Mouse (Mus musculus) inflammation-experienced regulatory T-cells, adult 6 months (primary cell): Measurements from ENCODE around the gene Srek1ip1. TPM values are rescaled to one million over a fixed set of nuclear protein-coding genes. Genes with fewer than 3 reads are reported as not detected.

Experiments
- ATAC-seq: one replicate; pipeline ENCODE4 v1.8.0; 2017
- polyA plus RNA-seq, 3 experiments: library from polyadenylated mRNA; unstranded; fragments of 100-300 nt; shearing (Covaris generic); gene quantifications; one replicate each; pipeline ENCODE4 v1.2.1; 2017

The Srek1ip1 gene
- 10 to 100 TPM; 10.8 to 17.0 (median 14.7) TPM for polyA plus RNA-seq

DNA sequence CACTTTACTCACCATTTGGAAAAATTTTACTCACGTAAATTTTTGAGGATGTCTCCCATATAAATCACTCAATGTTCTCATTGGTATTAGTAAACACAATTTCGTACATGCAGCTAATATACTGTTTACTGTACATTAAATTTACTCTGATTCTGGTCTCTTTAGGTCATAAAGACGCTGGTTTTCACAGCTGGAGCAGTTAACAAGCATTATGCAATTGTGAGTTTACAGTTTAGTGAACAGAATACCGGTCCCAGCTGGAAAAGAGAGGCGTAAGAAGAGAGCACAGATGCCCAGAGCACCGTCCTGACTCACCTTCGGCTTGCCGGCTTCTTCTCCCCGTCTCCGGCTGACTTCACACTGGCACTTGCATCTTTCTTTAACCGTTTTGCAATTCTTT lies at the start of gene Srek1ip1:
TSS of gene Srek1ip1 (plus strand) at position 301 of the 400 bp plus-strand sequence.
- no peak for ATAC-seq

DNA sequence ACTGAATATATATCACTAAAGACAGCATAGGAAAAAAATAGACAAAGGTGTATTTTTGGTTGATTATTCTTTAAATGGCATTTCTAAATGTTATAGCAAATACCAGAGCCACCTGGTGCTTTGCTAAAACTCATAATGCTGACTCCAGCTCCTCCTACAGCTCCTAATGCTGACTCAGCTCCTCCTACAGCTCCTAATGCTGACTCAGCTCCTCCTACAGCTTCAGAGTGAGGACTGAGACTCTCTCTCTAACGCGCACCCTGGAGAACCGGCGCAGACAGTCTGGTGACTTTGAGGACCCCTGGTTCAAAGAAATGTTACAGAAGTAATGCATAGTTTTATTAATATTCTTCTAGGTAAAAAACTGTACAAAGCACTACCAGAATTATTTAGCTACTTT lies 49.4 kb upstream of the Srek1ip1 start:
- ATAC-seq: no peak

DNA sequence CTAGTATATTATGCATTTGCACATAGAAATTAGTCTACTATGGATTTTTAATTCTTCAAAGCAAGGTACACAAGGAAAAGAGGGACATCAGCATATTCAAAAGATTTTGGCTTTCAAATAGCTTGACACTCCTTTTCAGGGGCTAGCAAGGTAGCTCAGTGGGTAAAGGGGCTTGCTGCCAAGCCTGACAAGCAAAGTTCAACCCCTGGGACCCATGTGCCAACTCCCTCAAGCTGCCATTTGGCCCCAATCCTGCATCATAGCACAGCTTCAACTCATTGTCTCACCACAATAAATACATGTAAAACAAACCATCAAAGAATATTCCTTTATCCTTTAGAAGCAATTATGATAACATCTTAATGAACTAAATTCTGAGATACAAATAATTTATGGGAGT lies 45.3 kb upstream of the Srek1ip1 start:
- no peak for ATAC-seq

GRCm38 (mm10) chr13:104759381-104759780 lies 32.9 kb upstream of the Srek1ip1 start:
- no peak for ATAC-seq

GRCm38 (mm10) chr13:104762401-104762800 lies 29.9 kb upstream of the Srek1ip1 start:
- no peak for ATAC-seq

DNA sequence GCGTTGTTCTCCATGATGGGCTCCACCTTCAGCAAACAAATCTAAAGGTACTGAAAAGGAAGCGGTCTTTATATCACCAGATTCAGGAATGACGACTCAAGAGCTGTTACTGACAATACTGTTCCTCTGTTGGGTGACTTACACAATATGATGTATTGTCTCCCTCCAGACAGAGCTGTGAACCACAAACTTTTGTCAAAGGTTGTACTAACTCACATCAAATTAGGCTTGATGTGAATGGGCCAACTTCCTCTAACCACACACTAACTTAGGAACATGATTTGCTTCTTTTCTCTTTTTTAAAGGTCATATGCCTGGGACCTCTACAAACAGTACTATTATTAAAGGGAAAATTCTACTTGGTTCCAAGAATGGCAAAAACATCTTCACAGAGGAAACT lies 29.1 kb upstream of the Srek1ip1 start:
- peak; percentile 63 for ATAC-seq

DNA sequence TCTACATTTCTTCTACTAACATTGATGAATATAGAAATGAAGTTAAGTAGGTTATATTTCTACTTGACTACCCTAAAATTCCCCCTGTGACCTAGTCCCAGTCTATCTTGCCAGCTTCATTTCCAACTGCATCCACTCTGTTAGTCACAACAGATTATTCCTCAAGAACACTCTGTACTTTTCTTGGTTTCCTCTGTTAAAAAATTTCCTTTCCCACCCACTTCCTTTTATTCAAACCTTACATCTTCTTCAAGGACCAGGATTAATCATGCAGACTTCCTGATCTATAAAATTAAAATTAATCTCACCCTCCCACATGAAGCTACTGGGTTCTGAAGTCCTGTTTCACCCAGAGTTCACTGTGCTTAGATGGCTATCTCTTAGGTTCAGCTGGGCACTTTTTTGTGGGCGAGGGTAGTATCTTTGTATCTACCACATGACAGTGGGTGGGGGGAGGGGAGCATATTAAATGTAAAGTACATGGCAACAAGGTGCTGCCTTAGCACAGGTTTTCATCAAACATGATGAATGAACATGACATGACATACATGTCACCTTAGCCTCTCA lies 13.1 kb upstream of the Srek1ip1 start:
- peak; percentile 72 for ATAC-seq

DNA sequence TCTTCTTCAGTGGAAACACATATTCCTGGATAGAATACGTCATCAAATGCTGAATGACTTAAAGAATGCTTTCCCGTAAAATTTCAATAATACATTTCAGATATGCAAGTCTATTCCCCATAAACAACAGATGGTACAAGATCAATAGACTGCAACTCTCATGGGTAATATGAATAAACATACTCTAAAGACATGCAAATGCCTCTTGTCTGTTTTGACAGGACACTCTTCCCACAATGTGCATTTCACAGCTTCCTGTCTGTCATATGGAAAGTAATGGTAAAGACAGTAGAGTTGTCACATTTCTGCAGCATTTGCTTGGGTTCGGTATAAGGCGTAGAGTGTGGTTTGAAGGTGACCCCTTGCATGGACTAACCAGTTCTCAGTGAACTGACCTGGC lies 5.0 kb upstream of the Srek1ip1 start:
- ATAC-seq: no peak

- ATAC-seq: peak; percentile 89
Measured at GRCm38 (mm10) chr13:104789663-104790062, 2.6 kb upstream of the Srek1ip1 start.

- no peak for ATAC-seq
Measured at GRCm38 (mm10) chr13:104794421-104794820, 2.1 kb downstream of the Srek1ip1 start.

DNA sequence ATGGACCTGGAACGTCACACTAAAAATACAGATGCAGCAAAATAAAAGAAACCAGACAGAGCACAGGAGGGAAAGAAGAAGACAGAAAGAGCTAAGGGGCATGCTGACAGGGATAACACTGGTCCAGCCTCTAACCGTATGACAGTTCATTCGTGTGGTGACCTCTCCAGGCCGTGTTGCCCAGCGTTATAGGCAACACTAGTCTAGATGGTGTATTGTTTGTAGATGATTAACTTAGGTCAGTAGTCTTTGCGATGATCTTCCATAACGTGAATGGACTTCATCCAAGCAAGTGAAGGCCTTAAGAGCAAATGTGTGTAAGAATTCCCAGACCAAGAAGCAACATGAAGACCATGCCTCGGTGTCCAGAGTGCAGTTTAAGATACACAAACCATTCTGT lies 6.8 kb downstream of the Srek1ip1 start:
- ATAC-seq: no peak

DNA sequence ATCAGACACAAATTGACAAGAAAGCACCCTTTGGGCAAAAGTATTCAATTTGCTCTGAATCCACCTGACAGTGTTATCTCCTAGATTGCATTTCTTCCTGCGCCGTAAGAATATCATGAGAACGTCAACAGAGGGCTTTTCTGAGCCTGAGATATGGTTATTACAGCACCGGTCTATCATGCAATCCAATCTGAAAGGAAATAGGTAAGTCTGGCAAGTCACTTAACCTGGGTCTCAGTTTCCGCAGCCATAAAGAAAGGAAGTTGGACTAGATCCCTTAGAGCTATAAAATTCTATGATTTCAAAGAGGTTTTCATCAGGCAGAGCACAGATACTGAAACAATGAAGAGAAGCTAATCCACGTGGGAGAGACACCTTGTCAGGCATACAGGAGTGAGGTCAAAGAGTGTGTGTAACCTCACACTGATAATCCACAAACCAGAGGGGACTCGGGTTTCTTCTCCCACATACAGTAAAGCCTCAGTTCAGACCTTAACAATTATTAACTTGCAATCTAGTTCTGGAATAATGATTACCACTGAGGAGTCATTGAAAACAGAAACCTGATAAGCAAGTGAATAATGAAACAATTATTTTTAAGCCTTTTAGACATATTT lies 7.4 kb downstream of the Srek1ip1 start:
- no peak for ATAC-seq

GRCm38 (mm10) chr13:104805681-104806080 lies 13.4 kb downstream of the Srek1ip1 start:
- peak; percentile 58 for ATAC-seq

DNA sequence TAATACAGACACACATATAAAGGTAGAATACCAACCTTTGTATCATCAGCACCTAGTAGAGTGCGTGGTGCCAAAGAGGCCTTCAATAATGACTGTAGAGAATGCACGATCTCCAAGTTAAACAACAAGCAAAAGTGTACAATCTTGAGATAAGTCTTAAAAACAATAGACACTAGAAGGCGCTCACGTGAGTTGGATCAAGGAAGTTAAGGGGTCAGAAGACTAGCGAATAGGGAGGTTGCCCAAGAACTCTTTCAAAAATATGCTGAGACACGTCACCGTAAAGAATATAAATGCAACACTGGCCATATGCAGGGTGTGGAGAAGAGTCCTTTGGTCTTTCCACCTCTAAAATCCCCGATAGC lies 24.0 kb downstream of the Srek1ip1 start:
- ATAC-seq: no peak

DNA sequence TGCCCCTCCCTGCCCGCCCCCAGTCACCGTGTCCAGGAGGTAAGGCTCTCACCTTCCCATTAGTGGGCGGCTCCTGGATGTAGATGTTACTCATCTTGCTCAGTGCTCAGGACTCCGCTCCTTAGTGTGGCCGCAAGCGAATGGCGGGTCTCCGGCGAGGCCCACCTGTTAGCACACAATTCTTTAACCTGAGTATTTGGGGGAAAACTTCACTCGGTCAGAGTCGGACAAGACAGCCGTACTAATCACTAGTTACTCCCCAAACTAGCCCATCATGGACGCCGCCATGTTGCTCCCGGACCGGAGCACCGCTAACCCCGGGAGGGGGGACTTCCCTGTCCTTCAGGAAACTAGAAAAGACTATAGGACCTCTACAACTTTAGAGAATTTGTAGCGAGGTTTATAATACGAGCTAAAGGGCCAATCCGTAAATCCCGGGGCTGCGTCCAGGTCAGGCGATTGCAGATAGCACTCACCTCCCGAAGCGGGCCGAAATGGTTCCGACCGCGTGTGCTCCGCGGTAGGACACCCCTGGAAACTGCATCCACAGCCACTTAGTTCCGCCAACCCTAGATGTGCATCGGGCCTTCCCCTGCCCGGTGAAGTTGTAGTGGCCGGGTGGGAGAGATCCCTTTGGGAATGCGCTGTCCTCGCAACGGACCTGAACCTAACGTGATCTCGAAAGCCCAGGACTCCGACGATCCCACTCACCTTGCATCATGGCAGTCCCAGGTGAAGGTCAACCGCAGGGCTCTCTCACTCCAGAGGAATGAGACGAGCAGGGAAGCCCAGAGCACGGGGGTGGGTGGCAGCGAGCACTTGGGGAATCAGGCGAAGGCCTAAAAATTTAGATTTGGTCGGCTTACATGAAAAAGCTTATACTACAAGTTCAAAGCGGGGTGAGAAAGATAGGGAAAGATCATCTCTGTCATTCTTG lies 24.6 kb downstream of the Srek1ip1 start, which contains the start of gene Cwc27:
TSS of gene Cwc27 (minus strand) at position 508 of the 937 bp plus-strand sequence.
- peak; percentile 91 for ATAC-seq

DNA sequence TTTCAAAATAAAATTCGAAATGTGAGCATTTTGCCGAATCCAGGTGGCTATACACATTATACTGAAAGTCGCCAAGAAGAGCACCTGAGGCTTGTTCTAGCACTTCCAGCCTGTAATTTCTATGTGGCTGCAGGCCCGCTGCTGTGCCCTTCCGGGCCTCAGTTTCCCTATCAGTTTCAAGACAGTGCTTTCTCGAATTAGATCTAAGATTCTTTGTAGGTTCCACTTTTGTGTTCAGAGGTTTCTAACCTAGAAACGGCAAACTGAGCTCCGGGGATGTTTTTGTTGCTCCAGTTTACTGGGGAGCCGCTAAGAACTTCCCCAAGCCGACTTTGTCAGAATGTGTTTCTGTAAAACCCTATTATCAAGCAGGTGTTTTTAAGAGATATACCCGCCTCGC lies 25.4 kb downstream of the Srek1ip1 start:
- ATAC-seq: no peak

DNA sequence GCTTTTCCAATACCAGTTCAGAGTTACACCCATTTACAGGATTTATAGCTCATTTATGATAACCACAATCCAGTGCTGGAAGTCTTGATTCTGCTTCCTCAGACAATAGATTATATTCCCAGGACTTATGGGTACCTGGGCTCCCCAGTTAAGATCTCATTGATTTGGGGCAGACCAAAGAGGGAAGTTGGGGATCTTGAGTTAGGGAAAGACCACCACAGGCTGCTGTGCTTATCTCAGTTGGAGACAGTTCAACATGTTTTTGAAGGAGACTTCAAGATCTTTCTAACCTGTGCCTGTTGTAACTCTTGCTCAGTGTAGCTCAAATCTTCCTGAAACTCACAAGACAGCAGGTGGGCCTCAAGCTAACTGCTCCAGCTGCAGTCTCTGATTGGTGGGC lies 28.9 kb downstream of the Srek1ip1 start:
- no peak for ATAC-seq

DNA sequence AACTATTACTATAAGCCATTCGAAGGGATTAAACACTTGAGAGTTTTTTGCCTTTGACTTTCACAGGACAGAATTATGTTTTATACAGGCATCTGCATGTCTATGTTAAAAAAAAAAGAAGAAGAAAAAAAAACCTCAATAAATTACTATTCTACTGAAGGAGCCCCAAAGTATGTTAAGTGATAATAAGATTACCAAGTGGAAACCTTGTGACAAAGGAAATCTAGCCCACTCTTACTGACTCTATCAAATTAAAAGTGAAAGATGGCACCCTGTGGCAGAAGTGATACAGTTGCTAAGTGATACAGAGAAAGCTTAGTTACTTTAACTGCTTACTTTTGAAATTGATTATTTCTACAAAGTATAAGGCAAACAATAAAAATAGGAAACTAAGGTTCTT lies 29.6 kb downstream of the Srek1ip1 start:
- ATAC-seq: no peak

- no peak for ATAC-seq
Measured at GRCm38 (mm10) chr13:104822411-104822838, 30.1 kb downstream of the Srek1ip1 start.

DNA sequence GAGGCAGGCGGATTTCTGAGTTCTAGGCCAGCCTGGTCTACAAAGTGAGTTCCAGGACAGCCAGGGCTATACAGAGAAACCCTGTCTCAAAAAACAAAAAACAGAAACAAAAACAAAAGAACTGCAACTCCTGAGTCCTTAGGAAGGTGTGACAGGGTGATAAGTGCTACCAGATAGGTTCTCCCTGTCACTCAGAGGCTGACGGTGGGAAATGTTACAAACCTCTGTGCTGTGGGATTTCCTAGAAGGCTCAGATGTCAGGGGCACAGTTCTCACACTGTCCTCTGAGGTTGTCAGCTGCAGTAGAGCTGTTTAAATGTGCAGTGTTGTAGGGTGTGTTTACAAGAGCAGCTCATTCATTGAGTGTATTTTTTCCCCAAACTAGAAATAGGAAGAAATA lies 33.2 kb downstream of the Srek1ip1 start:
- ATAC-seq: no peak

DNA sequence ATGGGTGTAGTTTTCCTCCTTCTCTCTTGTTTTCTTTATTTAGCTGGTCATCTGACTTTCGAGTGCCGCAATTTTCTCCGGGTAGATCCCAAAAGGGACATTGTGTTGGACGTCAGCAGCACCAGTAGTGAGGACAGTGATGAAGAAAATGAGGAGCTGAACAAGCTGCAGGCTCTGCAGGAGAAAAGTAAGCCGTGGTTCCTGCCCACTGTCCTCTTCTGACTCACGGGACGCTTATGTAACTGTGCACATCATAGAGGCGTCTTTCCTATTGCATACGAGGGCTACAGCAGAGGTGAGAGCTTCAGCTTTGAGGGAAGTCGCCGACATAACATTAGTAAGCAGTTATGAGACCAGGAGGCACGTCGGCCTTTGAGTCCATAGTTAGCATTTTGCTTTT lies 40.5 kb downstream of the Srek1ip1 start:
- ATAC-seq: no peak

DNA sequence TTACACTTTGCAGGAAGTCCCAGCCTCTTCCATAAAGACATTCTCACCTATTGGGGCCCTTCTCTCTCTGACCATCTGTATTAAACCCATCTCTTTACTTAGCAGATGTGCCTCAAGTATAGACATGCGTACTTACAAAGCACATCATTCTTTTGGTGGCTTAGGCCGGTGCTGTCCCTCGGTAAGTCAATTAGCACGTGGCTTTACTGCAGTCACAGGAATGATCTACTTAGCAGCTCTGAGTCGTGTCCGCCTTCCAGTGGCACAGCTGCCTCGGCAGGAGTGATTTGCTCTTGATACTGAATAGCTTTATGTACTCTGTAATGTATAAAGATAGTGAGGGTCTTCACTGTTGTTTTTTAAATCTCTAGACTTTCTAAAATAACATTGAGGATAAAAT lies 45.3 kb downstream of the Srek1ip1 start:
- no peak for ATAC-seq

GRCm38 (mm10) chr13:104841937-104842336 lies 49.7 kb downstream of the Srek1ip1 start:
- ATAC-seq: no peak
